40 mouse cellular contexts compared by ENCODE assay signal in genomic region chrX:73037003-73037402, GRCm38 (mm10). TPM values are rescaled to one million over a fixed set of nuclear protein-coding genes. Genes with fewer than 3 reads are reported as not detected.
"Had no signal": no experiment of that assay in that cellular context is flagged by ENCODE, and none has a peak within 500 bp of the region (broad histone marks: within the 10 kb centered on the region; RNA-seq: fewer than 3 reads in every experiment).

Gene Pnma5, minus strand, starts transcription at chrX:73037103.

- H3K27me3 ChIP-seq: limb, embryonic 15.5 days; liver, embryonic 13.5 days; midbrain, embryonic 12.5 days; midbrain, embryonic 13.5 days; midbrain, embryonic 15.5 days had no signal

- H3K27ac ChIP-seq: limb, embryonic 10.5 days; limb, embryonic 12.5 days; limb, embryonic 13.5 days; limb, embryonic 15.5 days; liver, embryonic 12.5 days; liver, embryonic 13.5 days; liver, embryonic 14.5 days; liver, embryonic 15.5 days; lung, embryonic 15.5 days; macrophage; midbrain, embryonic 10.5 days; midbrain, embryonic 12.5 days; midbrain, embryonic 13.5 days; midbrain, embryonic 15.5 days had no signal

- H3K9ac ChIP-seq: limb, embryonic 12.5 days; limb, embryonic 13.5 days; limb, embryonic 15.5 days; liver, embryonic 12.5 days; liver, embryonic 13.5 days; liver, embryonic 14.5 days; liver, embryonic 15.5 days; liver, postnatal 0 days; lung, embryonic 14.5 days; lung, embryonic 15.5 days; midbrain, embryonic 12.5 days; midbrain, embryonic 13.5 days; midbrain, embryonic 15.5 days had no signal

- H3K36me3 ChIP-seq: limb, embryonic 10.5 days; limb, embryonic 12.5 days; limb, embryonic 13.5 days; limb, embryonic 15.5 days; liver, embryonic 12.5 days; liver, embryonic 13.5 days; liver, embryonic 15.5 days; lung, embryonic 15.5 days; midbrain, embryonic 10.5 days; midbrain, embryonic 12.5 days; midbrain, embryonic 13.5 days; midbrain, embryonic 15.5 days had no signal

- H3K9me3 ChIP-seq: limb, embryonic 10.5 days; limb, embryonic 12.5 days; limb, embryonic 13.5 days; limb, embryonic 15.5 days; liver, embryonic 12.5 days; liver, embryonic 13.5 days; liver, embryonic 15.5 days; lung, embryonic 15.5 days; megakaryocyte, embryonic 14.5 days; midbrain, embryonic 10.5 days; midbrain, embryonic 12.5 days; midbrain, embryonic 13.5 days; midbrain, embryonic 15.5 days had no signal

- H3K4me2 ChIP-seq: limb, embryonic 12.5 days; limb, embryonic 13.5 days; limb, embryonic 15.5 days; liver, embryonic 11.5 days; liver, embryonic 12.5 days; liver, embryonic 13.5 days; liver, embryonic 15.5 days; lung, embryonic 14.5 days; lung, embryonic 15.5 days; midbrain, embryonic 11.5 days; midbrain, embryonic 12.5 days; midbrain, embryonic 13.5 days; midbrain, embryonic 15.5 days had no signal

- H3K4me3 ChIP-seq: limb, embryonic 10.5 days; limb, embryonic 12.5 days; limb, embryonic 13.5 days; limb, embryonic 15.5 days; liver, embryonic 12.5 days; liver, embryonic 13.5 days; liver, embryonic 15.5 days; lung, embryonic 15.5 days; megakaryocyte, embryonic 14.5 days; midbrain, embryonic 10.5 days; midbrain, embryonic 12.5 days; midbrain, embryonic 13.5 days; midbrain, embryonic 15.5 days; myocyte had no signal

- ATAC-seq: liver, embryonic 12.5 days; liver, postnatal 0 days; lung, postnatal 0 days; midbrain, embryonic 13.5 days; midbrain, embryonic 15.5 days; midbrain, embryonic 16.5 days had no signal

- H3K4me1 ChIP-seq: limb, embryonic 10.5 days; limb, embryonic 12.5 days; limb, embryonic 13.5 days; limb, embryonic 15.5 days; liver, embryonic 12.5 days; liver, embryonic 13.5 days; liver, embryonic 15.5 days; lung, embryonic 15.5 days; megakaryocyte, embryonic 14.5 days; midbrain, embryonic 10.5 days; midbrain, embryonic 12.5 days; midbrain, embryonic 13.5 days; midbrain, embryonic 15.5 days had no signal

- DNase-seq: left cerebral cortex, postnatal 4 days; liver; liver, embryonic 13.5 days; liver, postnatal 0 days; lung, adult 18-20 months; lung, adult 2 months; lung, embryonic 14.5 days; lung, postnatal 10 days; lung, postnatal 14 days; lung, postnatal 36 days; lung, postnatal 4 days; midbrain, embryonic 14.5 days had no signal

RNA-seq across cellular contexts. Expression of gene Pnma5, which starts in this region (rescaled TPM):
- total RNA-seq: liver, adult 2 months; megakaryocyte progenitor cell, adult 5-6 weeks; megakaryocyte, adult 5-6 weeks; megakaryocyte-erythroid progenitor cell, adult 5-6 weeks; monocyte, adult 5-6 weeks had no signal
- polyA plus RNA-seq: limb, embryonic 10.5 days; limb, embryonic 11.5 days; liver, adult 2 months; liver, embryonic 11.5 days; liver, embryonic 12.5 days; liver, embryonic 13.5 days; liver, embryonic 14.5 days; liver, embryonic 16.5 days; liver, postnatal 0 days; lung, adult 2 months; lung, embryonic 14.5 days; lung, embryonic 15.5 days; lung, embryonic 16.5 days; macrophage; midbrain, embryonic 10.5 days; midbrain, embryonic 11.5 days; midbrain, embryonic 13.5 days; midbrain, embryonic 14.5 days; neural tube, embryonic 11.5 days had no signal
